Mouse (Mus musculus) kidney, embryonic 14.5 days (tissue): ENCODE data around the gene AC109138.7. TPM values are rescaled to one million over a fixed set of nuclear protein-coding genes. Genes with fewer than 3 reads are reported as not detected.

Source experiments
- ATAC-seq: fragments of 200-750 bp; cut with Nextera tagmentation; 2 replicates; pipeline ENCODE4 v1.8.0; 2017; ENCODE audit warnings: moderate number of reproducible peaks, mild to moderate bottlenecking, moderate TSS enrichment, moderate library complexity; ENCODE audit not compliant: low FRiP score, low TSS enrichment
- H3K27ac ChIP-seq: fragments of 300-500 bp; sonication (generic); 2 replicates; pipeline ENCODE4 v1.5.1; 2014; ENCODE audit warnings: low read depth, mild to moderate bottlenecking, low read length, moderate library complexity, mixed read lengths
- H3K27me3 ChIP-seq: fragments of 300-500 bp; sonication (generic); 2 replicates; pipeline ENCODE4 v1.6.1; 2014; ENCODE audit warnings: mild to moderate bottlenecking, low read length; ENCODE audit not compliant: control insufficient read depth, insufficient read depth
- H3K36me3 ChIP-seq: fragments of 300-500 bp; sonication (generic); 2 replicates; pipeline ENCODE4 v1.6.1; 2014; ENCODE audit warnings: low read length, mixed read lengths; ENCODE audit not compliant: control insufficient read depth, insufficient read depth
- H3K4me1 ChIP-seq: fragments of 300-500 bp; sonication (generic); 2 replicates; pipeline ENCODE4 v1.6.1; 2014; ENCODE audit warnings: low read length, mixed read lengths; ENCODE audit not compliant: control insufficient read depth, insufficient read depth
- H3K4me2 ChIP-seq: fragments of 300-500 bp; sonication (generic); replicated peaks from 2 replicates; pipeline ENCODE4 v1.6.1; 2014; ENCODE audit warnings: low read depth, mild to moderate bottlenecking, low read length
- H3K4me3 ChIP-seq: fragments of 300-500 bp; sonication (generic); 2 replicates; pipeline ENCODE4 v1.5.1; 2014; ENCODE audit warnings: mild to moderate bottlenecking, low read length
- H3K9ac ChIP-seq: fragments of 300-500 bp; sonication (generic); 2 replicates; pipeline ENCODE4 v1.6.1; 2014; ENCODE audit warnings: low read depth, mild to moderate bottlenecking, low read length, moderate library complexity
- H3K9me3 ChIP-seq: fragments of 300-500 bp; sonication (generic); 2 replicates; pipeline ENCODE4 v1.6.1; 2016; ENCODE audit warnings: low read length; ENCODE audit not compliant: control insufficient read depth
- WGBS: fragments of 180-500 bp; shearing (Covaris S2); extraction: QIAGEN DNeasy Blood & Tissue Kit; methylation state at CpG from one replicate; pipeline ENCODE4 v1.1.7; 2014; 5-methylcytosine and 5-hydroxymethylcytosine counted together
- polyA plus RNA-seq: library from polyadenylated mRNA; unstranded; fragments of >200 nt; fragmentation: Nextera tagmentation; extraction: Ambion mirVana; gene quantifications from 2 replicates; pipeline ENCODE4 v1.2.1, GENCODE M21; 2014

AC109138.7 gene
- polyA plus RNA-seq, 1 experiment from 2014 or later, result not detected

DNA sequence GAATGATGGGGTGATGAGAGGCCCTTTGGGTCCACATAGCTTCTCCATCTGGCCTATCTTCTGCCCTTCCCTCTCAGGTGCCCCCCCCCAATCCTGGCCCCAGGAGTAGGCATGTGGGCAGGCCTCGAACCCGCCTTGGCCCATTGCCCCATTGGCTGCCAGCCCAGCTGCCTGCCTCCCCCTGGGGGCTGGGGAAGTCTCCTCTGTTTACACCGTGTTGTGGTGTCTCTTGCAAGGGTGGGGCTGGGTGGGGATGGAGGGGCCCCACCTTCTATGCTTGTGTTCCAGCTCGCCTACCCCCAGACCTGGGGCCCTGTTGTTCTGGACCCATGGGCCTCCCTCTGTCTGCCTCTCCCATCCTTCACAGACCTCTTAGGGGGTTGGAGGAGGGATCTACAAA, 6.3 kb downstream of the AC109138.7 start:
- H3K9me3 ChIP-seq, result no peaks in the 10 kb centered on the region
- no peak overlapping the region for H3K4me3 ChIP-seq
- 0 out of 2 replicates have a peak overlapping the region, but pooled peaks have one; percentile 14 for H3K9ac ChIP-seq
- no peak overlapping the region; the same call in 1 of the 2 replicates for H3K4me2 ChIP-seq
- 0 out of 2 replicates have a peak overlapping the region, but pooled peaks have one; percentile 61 for H3K27ac ChIP-seq
- WGBS, result 55% methylated on average over 2 of the region's 4 CpGs
- peaks cover 5% of the 10 kb centered on the region; the same call in 1 of the 2 replicates for H3K36me3 ChIP-seq
- peaks cover 48% of the 10 kb centered on the region for H3K4me1 ChIP-seq
- no peaks in the 10 kb centered on the region for H3K27me3 ChIP-seq
- no peak; the same call in 1 of the 2 replicates for ATAC-seq

DNA sequence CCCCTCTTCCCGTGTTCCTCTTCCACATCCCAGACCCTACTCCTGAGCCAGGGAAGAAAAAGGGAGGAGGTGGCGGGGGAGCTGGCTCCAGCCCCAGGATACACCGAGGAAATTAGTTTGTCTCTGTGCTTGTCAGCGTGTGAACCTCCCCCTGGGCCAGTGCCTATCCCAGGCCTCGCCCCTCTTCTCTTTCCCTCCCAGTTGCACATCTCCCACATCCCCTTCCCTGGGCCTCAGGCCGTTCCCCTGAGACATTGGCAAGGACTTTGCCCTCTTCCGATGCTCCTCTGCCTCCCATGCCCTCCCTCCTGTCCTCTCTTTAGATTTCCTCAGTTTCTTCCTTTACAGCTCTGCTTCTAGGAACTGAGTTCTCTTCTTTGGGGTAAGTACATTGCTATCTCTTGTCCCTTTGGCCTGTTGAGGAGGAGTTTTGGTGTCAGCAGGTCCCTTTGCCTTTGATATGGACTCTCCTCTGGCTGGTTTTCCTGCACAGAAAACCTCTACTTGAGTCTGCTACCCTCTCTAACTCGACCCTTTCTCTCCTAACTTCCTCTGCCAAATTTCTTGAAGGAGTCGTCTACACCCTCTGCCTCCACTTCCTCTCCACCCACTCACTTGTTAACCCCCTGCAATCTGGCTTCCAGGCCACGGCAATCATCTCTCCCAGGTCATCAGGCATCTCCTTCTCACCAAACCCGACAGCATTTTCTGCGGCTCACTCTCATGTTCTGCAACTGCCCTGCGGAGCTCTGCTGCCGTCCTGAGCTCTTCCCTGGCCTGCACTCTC, 7.0 kb downstream of the AC109138.7 start:
- H3K4me2 ChIP-seq, result peak overlapping the region; percentile 24; the same call in 1 of the 2 replicates
- H3K9me3 ChIP-seq, result no peaks in the 10 kb centered on the region
- ATAC-seq, result peak; percentile 9; the same call in 1 of the 2 replicates
- H3K27me3 ChIP-seq, result no peaks in the 10 kb centered on the region
- peaks cover 42% of the 10 kb centered on the region for H3K4me1 ChIP-seq
- H3K4me3 ChIP-seq, result no peak overlapping the region
- H3K36me3 ChIP-seq, result peaks cover 5% of the 10 kb centered on the region; the same call in 1 of the 2 replicates
- H3K27ac ChIP-seq, result peak overlapping the region; percentile 61; the same call in 1 of the 2 replicates
- WGBS, result 20% methylated on average over 14 of the region's 14 CpGs
- H3K9ac ChIP-seq, result no peak overlapping the region; the same call in 1 of the 2 replicates

DNA sequence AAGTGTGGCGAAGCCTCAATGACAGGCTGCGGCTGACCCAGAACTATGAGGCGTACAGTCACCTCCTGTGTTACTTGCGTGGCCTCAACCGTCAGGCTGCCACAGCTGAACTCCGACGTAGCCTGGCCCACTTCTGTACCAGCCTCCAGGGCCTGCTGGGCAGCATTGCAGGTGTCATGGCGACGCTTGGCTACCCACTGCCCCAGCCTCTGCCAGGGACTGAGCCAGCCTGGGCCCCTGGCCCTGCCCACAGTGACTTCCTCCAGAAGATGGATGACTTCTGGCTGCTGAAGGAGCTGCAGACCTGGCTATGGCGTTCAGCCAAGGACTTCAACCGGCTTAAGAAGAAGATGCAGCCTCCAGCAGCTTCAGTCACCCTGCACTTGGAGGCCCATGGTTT, 8.0 kb downstream of the AC109138.7 start:
- peak overlapping the region; percentile 47; the same call in 1 of the 2 replicates for H3K27ac ChIP-seq
- H3K4me3 ChIP-seq, result no peak overlapping the region
- no peak overlapping the region for H3K9ac ChIP-seq
- H3K27me3 ChIP-seq, result no peaks in the 10 kb centered on the region
- H3K9me3 ChIP-seq, result no peaks in the 10 kb centered on the region
- no peak for ATAC-seq
- H3K4me2 ChIP-seq, result no peak overlapping the region
- H3K36me3 ChIP-seq, result peaks cover 5% of the 10 kb centered on the region; the same call in 1 of the 2 replicates
- peaks cover 32% of the 10 kb centered on the region for H3K4me1 ChIP-seq
- 59% methylated on average over 11 of the region's 11 CpGs for WGBS

GRCm38 (mm10) chr19:4226779-4227178, 12.6 kb downstream of the AC109138.7 start:
- Histone ChIP-seq H3K4me3 (no peak overlapping the region), H3K4me1 (peaks cover 28% of the 10 kb centered on the region), H3K9ac (no peak overlapping the region), H3K36me3 (peaks cover 5% of the 10 kb centered on the region; the same call in 1 of the 2 replicates), H3K27me3 (no peaks in the 10 kb centered on the region), H3K9me3 (no peaks in the 10 kb centered on the region), H3K4me2 (no peak overlapping the region), H3K27ac (no peak overlapping the region)
- WGBS, result 92% methylated on average over 7 of the region's 7 CpGs
- no peak for ATAC-seq

DNA sequence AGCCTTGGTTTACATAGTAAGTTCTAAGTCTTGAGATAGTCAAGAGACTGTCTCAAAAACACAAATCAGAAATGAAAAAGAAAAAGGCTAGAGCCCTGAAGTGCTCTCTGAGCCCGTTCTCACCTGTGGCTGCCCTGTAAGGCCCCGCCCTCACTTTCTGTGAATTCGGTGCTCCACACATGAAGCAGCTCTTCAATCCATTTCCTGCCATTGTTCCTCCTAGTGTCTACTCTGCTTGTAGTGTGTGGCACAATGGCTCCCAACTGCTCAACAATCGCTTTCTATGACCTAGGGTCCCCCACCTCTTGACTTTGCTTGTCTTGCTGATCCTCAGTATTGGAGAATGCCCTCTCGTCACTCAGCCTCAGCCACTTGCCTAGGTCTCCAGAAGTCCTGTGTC, 13.3 kb downstream of the AC109138.7 start:
- no peaks in the 10 kb centered on the region for H3K9me3 ChIP-seq
- H3K4me3 ChIP-seq, result no peak overlapping the region
- H3K36me3 ChIP-seq, result peaks cover 1% of the 10 kb centered on the region; the same call in 1 of the 2 replicates
- H3K27ac ChIP-seq, result no peak overlapping the region
- no peak for ATAC-seq
- no peaks in the 10 kb centered on the region for H3K27me3 ChIP-seq
- 74% methylated on average over 5 of the region's 5 CpGs for WGBS
- no peak overlapping the region for H3K4me2 ChIP-seq
- H3K9ac ChIP-seq, result no peak overlapping the region
- H3K4me1 ChIP-seq, result peaks cover 24% of the 10 kb centered on the region

DNA sequence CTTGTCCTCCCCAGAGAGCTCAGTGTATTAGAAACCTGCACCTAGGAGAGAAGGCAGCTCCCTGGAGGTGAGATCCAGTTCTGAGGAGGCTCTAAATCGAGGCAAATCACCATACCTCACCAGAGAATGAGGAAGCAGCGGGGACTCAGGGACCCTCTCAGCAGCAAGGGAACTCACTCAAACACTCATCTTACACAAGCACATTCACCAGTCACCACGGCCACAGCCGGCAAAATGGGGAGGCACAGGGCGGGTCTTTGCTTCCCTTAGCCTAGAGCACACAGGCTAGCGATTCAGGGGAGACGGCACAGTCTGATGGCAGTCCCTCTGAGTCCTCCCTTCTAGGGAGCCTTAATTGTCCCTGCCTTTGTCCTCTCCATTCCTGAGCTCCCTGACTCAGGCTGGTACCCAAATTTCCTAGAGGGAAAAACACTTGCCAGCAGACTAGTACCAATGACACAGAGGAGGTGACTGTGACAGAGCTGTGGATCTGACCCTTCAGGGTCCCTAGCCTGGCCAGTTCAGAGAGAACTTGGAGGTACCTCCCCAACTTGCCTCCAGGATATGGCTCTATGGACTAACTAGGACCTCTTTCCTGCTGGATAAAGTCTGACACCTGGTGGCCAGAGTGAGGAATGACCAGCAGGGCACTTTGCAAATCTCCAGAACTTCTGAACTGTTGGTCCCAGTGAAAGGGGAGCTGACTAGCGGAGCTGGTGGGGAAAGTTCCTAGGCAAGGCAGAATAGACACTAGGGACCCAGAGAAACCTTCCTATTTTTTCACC, 13.9 kb downstream of the AC109138.7 start:
- peak; percentile 22; the same call in 1 of the 2 replicates for ATAC-seq
- Histone ChIP-seq H3K4me1 (peaks cover 23% of the 10 kb centered on the region), H3K27ac (no peak overlapping the region), H3K4me2 (no peak overlapping the region), H3K27me3 (no peaks in the 10 kb centered on the region), H3K9ac (no peak overlapping the region), H3K4me3 (no peak overlapping the region), H3K9me3 (no peaks in the 10 kb centered on the region), H3K36me3 (no peaks in the 10 kb centered on the region)
- 24% methylated on average over 8 of the region's 8 CpGs for WGBS

DNA sequence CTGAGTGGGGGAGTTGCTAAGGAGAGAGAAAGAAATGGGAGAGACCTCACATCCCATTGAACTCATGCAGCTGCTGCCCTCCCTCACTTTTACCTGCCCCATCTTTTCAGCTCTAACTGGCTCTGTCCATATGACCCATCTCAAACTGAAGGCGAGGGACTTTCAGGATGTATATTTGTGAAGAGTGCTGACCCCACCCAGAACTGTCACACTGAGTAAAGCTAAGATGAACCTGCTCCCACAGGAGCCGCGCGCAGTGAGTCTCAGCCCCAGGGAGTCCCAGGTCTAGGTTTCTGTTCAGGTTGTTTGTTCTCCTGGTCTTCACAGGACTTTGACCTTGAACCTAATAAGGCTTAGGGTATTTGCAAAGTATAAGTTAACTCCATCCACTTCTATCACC, 14.7 kb downstream of the AC109138.7 start:
- Histone ChIP-seq H3K27ac (no peak overlapping the region), H3K27me3 (no peaks in the 10 kb centered on the region), H3K36me3 (no peaks in the 10 kb centered on the region), H3K4me1 (peaks cover 23% of the 10 kb centered on the region), H3K4me3 (no peak overlapping the region), H3K9me3 (no peaks in the 10 kb centered on the region), H3K9ac (no peak overlapping the region), H3K4me2 (no peak overlapping the region)
- no peak for ATAC-seq
- 78% methylated on average over 4 of the region's 4 CpGs for WGBS

- Histone ChIP-seq H3K9me3 (no peaks in the 10 kb centered on the region), H3K9ac (no peak overlapping the region; the same call in 1 of the 2 replicates), H3K36me3 (no peaks in the 10 kb centered on the region), H3K27me3 (no peaks in the 10 kb centered on the region), H3K4me2 (0 out of 2 replicates have a peak overlapping the region, but pooled peaks have one; percentile 8), H3K27ac (no peak overlapping the region; the same call in 1 of the 2 replicates), H3K4me3 (no peak overlapping the region), H3K4me1 (peaks cover 23% of the 10 kb centered on the region)
- 25% methylated on average over 9 of the region's 9 CpGs for WGBS
- ATAC-seq, result peak; percentile 53
Observed at GRCm38 (mm10) chr19:4229451-4230076, 15.4 kb downstream of the AC109138.7 start.
